Mouse (Mus musculus): ENCODE measurements around the gene Got2. TPM values are rescaled to one million over a fixed set of nuclear protein-coding genes. Genes with fewer than 3 reads are reported as not detected.

Got2 gene
- total RNA-seq (2014; fragmentation: Nextera tagmentation) (222 and 244 TPM in 2 replicates), total RNA-seq (2017) (110 and 114 TPM in 2 replicates)

- peak; percentile 86 for ATAC-seq (replicated peaks; ENCODE audit: poor library complexity, severe bottlenecking)
Measured at GRCm38 (mm10) chr8:95888285-95889136, at the start of gene Got2. Gene Got2, minus strand, starts transcription at chr8:95888547.

- ATAC-seq (replicated peaks; ENCODE audit: poor library complexity, severe bottlenecking): no peak
Measured at GRCm38 (mm10) chr8:95932841-95933240, 44.5 kb upstream of the Got2 start.

- no peak for ATAC-seq (replicated peaks; ENCODE audit: poor library complexity, severe bottlenecking)
Measured at GRCm38 (mm10) chr8:95929821-95930220, 41.5 kb upstream of the Got2 start.

GRCm38 (mm10) chr8:95916106-95916505, 27.8 kb upstream of the Got2 start:
- peak; percentile 82 for ATAC-seq (replicated peaks; ENCODE audit: poor library complexity, severe bottlenecking)

- ATAC-seq (replicated peaks; ENCODE audit: poor library complexity, severe bottlenecking): peak; percentile 95
Measured at GRCm38 (mm10) chr8:95914905-95915643, 26.7 kb upstream of the Got2 start.

GRCm38 (mm10) chr8:95911240-95911639, 22.9 kb upstream of the Got2 start:
- no peak for ATAC-seq (replicated peaks; ENCODE audit: poor library complexity, severe bottlenecking)

- ATAC-seq (replicated peaks; ENCODE audit: poor library complexity, severe bottlenecking): no peak
Measured at GRCm38 (mm10) chr8:95907885-95908284, 19.5 kb upstream of the Got2 start.

- peak; percentile 81 for ATAC-seq (replicated peaks; ENCODE audit: poor library complexity, severe bottlenecking)
Measured at GRCm38 (mm10) chr8:95906738-95907137, 18.4 kb upstream of the Got2 start.

- peak; percentile 95 for ATAC-seq (replicated peaks; ENCODE audit: poor library complexity, severe bottlenecking)
Measured at GRCm38 (mm10) chr8:95901864-95902263, 13.5 kb upstream of the Got2 start.

GRCm38 (mm10) chr8:95893701-95894100, 5.4 kb upstream of the Got2 start:
- ATAC-seq (replicated peaks; ENCODE audit: poor library complexity, severe bottlenecking): no peak

- ATAC-seq (replicated peaks; ENCODE audit: poor library complexity, severe bottlenecking): peak; percentile 74
Measured at GRCm38 (mm10) chr8:95887578-95888284, 616 bp downstream of the Got2 start.

GRCm38 (mm10) chr8:95886647-95887577, 1.4 kb downstream of the Got2 start:
- peak; percentile 72 for ATAC-seq (replicated peaks; ENCODE audit: poor library complexity, severe bottlenecking)

- no peak for ATAC-seq (replicated peaks; ENCODE audit: poor library complexity, severe bottlenecking)
Measured at GRCm38 (mm10) chr8:95885966-95886365, 2.4 kb downstream of the Got2 start.

GRCm38 (mm10) chr8:95885271-95885841, 3.0 kb downstream of the Got2 start:
- no peak for ATAC-seq (replicated peaks; ENCODE audit: poor library complexity, severe bottlenecking)

GRCm38 (mm10) chr8:95884491-95884890, 3.9 kb downstream of the Got2 start:
- ATAC-seq (replicated peaks; ENCODE audit: poor library complexity, severe bottlenecking): no peak

GRCm38 (mm10) chr8:95882191-95882590, 6.2 kb downstream of the Got2 start:
- ATAC-seq (replicated peaks; ENCODE audit: poor library complexity, severe bottlenecking): no peak

- no peak for ATAC-seq (replicated peaks; ENCODE audit: poor library complexity, severe bottlenecking)
Measured at GRCm38 (mm10) chr8:95881576-95881975, 6.8 kb downstream of the Got2 start.

GRCm38 (mm10) chr8:95879823-95880222, 8.5 kb downstream of the Got2 start:
- ATAC-seq (replicated peaks; ENCODE audit: poor library complexity, severe bottlenecking): peak; percentile 23; the same call in 1 of the 2 replicates
